Mouse (Mus musculus) C2C12 (cell line): ENCODE data around the gene Lmbr1l. TPM values are rescaled to one million over a fixed set of nuclear protein-coding genes. Genes with fewer than 3 reads are reported as not detected.

Experiments used
- H3K27me3 ChIP-seq: one replicate; pipeline ENCODE4 v1.6.1; 2011; ENCODE audit not compliant: control insufficient read depth, insufficient read depth, insufficient read length
- H3K36me3 ChIP-seq: one replicate; pipeline ENCODE4 v1.6.1; 2011; ENCODE audit not compliant: control insufficient read depth, insufficient read depth
- H3K4me3 ChIP-seq: one replicate; pipeline ENCODE4 v1.5.1; 2011; ENCODE audit warnings: mild to moderate bottlenecking, control low read depth; ENCODE audit not compliant: poor library complexity, insufficient read depth, severe bottlenecking
- H3K79me2 ChIP-seq: one replicate; pipeline ENCODE4 v1.6.1; 2011; ENCODE audit not compliant: control insufficient read depth, insufficient read depth
- H3K79me3 ChIP-seq: one replicate; pipeline ENCODE4 v1.6.1; 2011; ENCODE audit warnings: low read depth, control low read depth
- H3ac ChIP-seq: one replicate; pipeline ENCODE3; 2011; ENCODE audit warnings: low read depth; ENCODE audit not compliant: control insufficient read depth, insufficient read length
- CEBPB ChIP-seq: IDR thresholded peaks from one replicate; pipeline ENCODE4 v1.6.1; 2011; ENCODE audit warnings: low read depth, mild to moderate bottlenecking, control low read depth, moderate library complexity
- CTCF ChIP-seq: IDR thresholded peaks from one replicate; pipeline ENCODE4 v1.5.1; 2011; ENCODE audit not compliant: control insufficient read depth, insufficient read depth, insufficient read length
- FOSL1 ChIP-seq: IDR thresholded peaks from one replicate; pipeline ENCODE4 v1.8.0; 2011; ENCODE audit warnings: mild to moderate bottlenecking, low read length; ENCODE audit not compliant: poor library complexity, insufficient read depth, severe bottlenecking
- MAX ChIP-seq: IDR thresholded peaks from one replicate; pipeline ENCODE4 v1.6.1; 2011; ENCODE audit warnings: mild to moderate bottlenecking, control low read depth
- MYOD1 ChIP-seq: IDR thresholded peaks from one replicate; pipeline ENCODE4 v1.6.1; 2011; ENCODE audit warnings: low read depth; ENCODE audit not compliant: control insufficient read depth, insufficient read length
- MYOG ChIP-seq: IDR thresholded peaks from one replicate; pipeline ENCODE4 v1.6.1; 2011; ENCODE audit not compliant: control insufficient read depth, insufficient read length; ENCODE audit errors: extremely low read depth
- USF1 ChIP-seq: IDR thresholded peaks from one replicate; pipeline ENCODE4 v1.6.1; 2011; ENCODE audit warnings: low read depth, mild to moderate bottlenecking, control low read depth, moderate library complexity
- polyA plus RNA-seq: library from polyadenylated mRNA; unstranded; fragments of >200 nt; fragmentation: generic; extraction: Trizol; gene quantifications from one replicate; pipeline ENCODE4 v1.2.1, GENCODE M21; 2012; ENCODE audit warnings: missing spikeins

Gene Lmbr1l
- polyA plus RNA-seq, 1 experiment: 18.0 TPM

DNA sequence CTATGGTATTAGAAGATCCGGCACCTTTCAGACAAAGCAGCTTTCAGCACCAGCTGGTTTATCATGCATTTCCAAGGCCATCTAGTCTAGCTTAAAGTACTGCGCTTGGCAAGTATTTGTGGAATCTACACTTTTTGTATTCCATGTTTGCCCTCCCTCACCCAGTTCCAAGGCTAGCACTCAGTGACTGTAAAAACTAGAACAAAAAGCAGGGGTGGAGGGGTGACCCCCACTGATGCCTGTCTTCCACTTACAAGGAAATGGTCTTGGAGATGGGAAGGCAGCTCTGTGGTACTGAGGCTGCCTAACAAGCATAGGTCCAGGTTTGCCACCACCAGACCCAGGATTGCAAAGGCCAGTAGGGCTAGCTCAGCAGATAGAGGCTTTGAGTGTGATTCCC, 15.4 kb downstream of the Lmbr1l start:
- no peaks in the 10 kb centered on the region for H3K79me2 ChIP-seq

GRCm38 (mm10) chr15:98901530-98901929, 16.5 kb downstream of the Lmbr1l start:
- Histone ChIP-seq H3K4me3 (no peak overlapping the region), H3ac (no peak overlapping the region), H3K79me2 (no peaks in the 10 kb centered on the region), H3K36me3 (no peaks in the 10 kb centered on the region), H3K79me3 (no peaks in the 10 kb centered on the region), H3K27me3 (peaks cover 11% of the 10 kb centered on the region)
- TF ChIP-seq MYOD1 (no peak), USF1 (no peak), MAX (no peak), CTCF (no peak), FOSL1 (no peak), CEBPB (no peak), MYOG (no peak)

More for the DNA sequence above, 15.4 kb downstream of the Lmbr1l start:
- Histone ChIP-seq H3K79me3 (no peaks in the 10 kb centered on the region), H3ac (no peak overlapping the region), H3K27me3 (peaks cover 7% of the 10 kb centered on the region), H3K36me3 (no peaks in the 10 kb centered on the region), H3K4me3 (no peak overlapping the region)
- no peak for TF ChIP-seq MAX
- TF ChIP-seq CTCF: no peak
- TF ChIP-seq MYOG: no peak
- TF ChIP-seq FOSL1: no peak
- no peak for TF ChIP-seq CEBPB
- TF ChIP-seq MYOD1: no peak
- no peak for TF ChIP-seq USF1

GRCm38 (mm10) chr15:98897928-98898800, 19.9 kb downstream of the Lmbr1l start, which contains the start of gene Dhh:
Dhh (minus strand) TSS chr15:98898540.
- no peaks in the 10 kb centered on the region for H3K79me3 ChIP-seq
- no peak within 1 kb of the TSS for H3K4me3 ChIP-seq
- no peaks in the 10 kb centered on the region for H3K36me3 ChIP-seq
- H3K79me2 ChIP-seq: no peaks in the 10 kb centered on the region
- no peak for TF ChIP-seq FOSL1
- no peak for TF ChIP-seq MYOD1
- peaks cover 15% of the 10 kb centered on the region for H3K27me3 ChIP-seq
- H3ac ChIP-seq: no peak within 1 kb of the TSS

DNA sequence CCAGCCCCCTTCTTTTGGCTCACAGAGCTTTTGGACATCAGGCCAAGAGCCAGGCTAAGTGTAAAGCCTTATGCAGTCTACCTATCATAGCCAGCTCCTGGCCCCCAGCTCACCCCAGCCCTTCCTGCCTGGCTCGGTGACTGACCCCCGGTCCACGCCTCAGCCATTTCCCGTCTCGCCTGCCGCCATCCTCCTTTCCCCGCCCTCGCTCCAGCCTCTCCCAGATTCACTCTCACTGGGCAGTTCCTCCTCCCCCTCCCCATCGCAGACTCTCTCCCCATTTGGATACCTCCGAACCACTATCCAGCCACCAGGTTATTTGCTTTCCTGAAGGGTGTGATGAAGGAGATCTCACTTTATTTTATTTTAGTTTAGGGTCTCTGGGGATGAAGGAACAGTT, 20.5 kb downstream of the Lmbr1l start:
- Histone ChIP-seq H3K79me2 (no peaks in the 10 kb centered on the region), H3K79me3 (no peaks in the 10 kb centered on the region), H3K4me3 (no peak overlapping the region), H3K36me3 (no peaks in the 10 kb centered on the region), H3ac (no peak overlapping the region), H3K27me3 (peaks cover 15% of the 10 kb centered on the region)
- TF ChIP-seq CTCF (no peak), MAX (no peak), FOSL1 (no peak), USF1 (no peak)

DNA sequence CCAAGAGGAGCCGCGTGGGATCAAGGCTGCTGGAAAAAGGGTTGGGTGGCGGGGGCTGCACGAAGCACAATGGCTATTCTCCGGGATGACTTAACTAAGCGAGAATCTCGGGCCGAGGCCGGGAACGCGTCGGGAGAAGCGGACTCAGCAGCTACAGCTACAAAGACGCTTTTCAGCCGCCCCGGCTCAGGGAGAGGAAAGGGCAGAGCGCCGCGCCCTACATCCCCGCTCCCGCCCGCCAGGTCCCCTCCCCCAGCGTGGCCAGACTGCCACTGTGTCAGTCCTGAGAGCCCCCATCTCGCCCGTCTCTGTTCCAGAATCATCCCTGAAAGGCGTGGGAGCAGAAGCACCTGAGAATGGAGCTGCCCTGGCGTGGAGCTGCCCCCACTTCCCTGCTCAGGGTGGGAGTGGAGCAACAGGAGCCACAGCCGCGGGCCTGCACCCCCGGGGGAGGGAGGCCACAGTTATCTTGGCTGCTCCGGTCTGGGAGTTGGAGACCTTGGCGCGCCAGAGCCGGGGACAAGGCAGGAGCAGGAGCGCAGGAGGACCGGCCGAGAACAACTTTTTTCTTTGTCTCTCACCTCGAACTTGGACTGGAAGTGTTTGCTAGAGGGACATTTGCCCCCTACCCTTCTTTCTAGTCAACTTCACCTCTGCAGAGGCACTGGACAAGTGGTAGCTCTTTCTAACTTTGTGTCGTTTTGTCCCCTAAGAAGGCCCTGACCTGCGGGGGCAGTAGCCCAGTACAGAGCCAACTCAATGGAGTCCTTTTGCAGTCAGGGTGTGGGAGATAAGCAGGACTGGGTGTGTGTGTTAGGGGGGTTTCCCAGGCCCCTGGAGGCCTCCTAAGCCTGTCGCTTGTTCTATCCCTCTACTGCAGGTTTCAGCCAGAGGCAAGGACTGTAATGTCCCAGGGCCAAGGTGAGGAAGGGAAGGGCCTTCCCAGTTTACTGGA, 22.1 kb downstream of the Lmbr1l start:
- no peak for TF ChIP-seq MYOD1
- no peak for TF ChIP-seq MAX
- no peak for TF ChIP-seq MYOG
- Histone ChIP-seq H3K27me3 (peaks cover 15% of the 10 kb centered on the region), H3K79me3 (no peaks in the 10 kb centered on the region)

More for the DNA sequence above, 22.1 kb downstream of the Lmbr1l start:
- H3ac ChIP-seq: no peak overlapping the region
- no peaks in the 10 kb centered on the region for H3K36me3 ChIP-seq
- no peaks in the 10 kb centered on the region for H3K79me2 ChIP-seq
- H3K4me3 ChIP-seq: no peak overlapping the region
